Mouse (Mus musculus) forebrain, embryonic 16.5 days (tissue): ENCODE results near the gene Hdac11. TPM values are rescaled to one million over a fixed set of nuclear protein-coding genes. Genes with fewer than 3 reads are reported as not detected.
"Not testable (repeated sequence)": the region's sequence is repeated elsewhere in the genome, so short reads cannot be mapped to it uniquely, and the experiment has no call there.

Experiments
- ATAC-seq: fragments of 200-750 bp; cut with Nextera tagmentation; 2 replicates; pipeline ENCODE4 v1.8.0; 2017; ENCODE audit warnings: mild to moderate bottlenecking, moderate library complexity
- H3K27ac ChIP-seq: fragments of 300-500 bp; sonication (generic); 2 replicates; pipeline ENCODE4 v1.5.1; 2014; ENCODE audit warnings: low read length, control low read depth
- H3K27me3 ChIP-seq: fragments of 300-500 bp; sonication (generic); replicated peaks from 2 replicates; pipeline ENCODE4 v1.6.1; 2014; ENCODE audit warnings: low read length; ENCODE audit not compliant: control insufficient read depth, insufficient read depth
- H3K36me3 ChIP-seq: fragments of 300-500 bp; sonication (generic); 2 replicates; pipeline ENCODE4 v1.6.1; 2014; ENCODE audit not compliant: control insufficient read depth, insufficient read depth
- H3K4me1 ChIP-seq: fragments of 300-500 bp; sonication (generic); replicated peaks from 2 replicates; pipeline ENCODE4 v1.6.1; 2014; ENCODE audit warnings: low read length; ENCODE audit not compliant: control insufficient read depth, insufficient read depth
- H3K4me2 ChIP-seq: fragments of 300-500 bp; sonication (generic); 2 replicates; pipeline ENCODE4 v1.6.1; 2014; ENCODE audit warnings: mild to moderate bottlenecking, low read length, control low read depth
- H3K4me3 ChIP-seq: fragments of 300-500 bp; sonication (generic); replicated peaks from 2 replicates; pipeline ENCODE4 v1.5.1; 2014; ENCODE audit warnings: mild to moderate bottlenecking, low read length, control low read depth
- H3K9ac ChIP-seq: fragments of 300-500 bp; sonication (generic); replicated peaks from 2 replicates; pipeline ENCODE4 v1.6.1; 2014; ENCODE audit warnings: low read depth, low read length, control low read depth
- H3K9me3 ChIP-seq: fragments of 300-500 bp; sonication (generic); 2 replicates; pipeline ENCODE4 v1.6.1; 2016; ENCODE audit warnings: low read length; ENCODE audit not compliant: control insufficient read depth
- WGBS: fragments of 180-500 bp; shearing (Covaris S2); extraction: QIAGEN DNeasy Blood & Tissue Kit; methylation state at CpG from one replicate; pipeline ENCODE4 v1.1.7; 2014; 5-methylcytosine and 5-hydroxymethylcytosine counted together
- polyA plus RNA-seq: library from polyadenylated mRNA; unstranded; fragments of >200 nt; fragmentation: Nextera tagmentation; extraction: Ambion mirVana; gene quantifications from 2 replicates; pipeline ENCODE4 v1.2.1, GENCODE M21; 2015

Gene Hdac11
- polyA plus RNA-seq, 1 experiment from 2014 or later, result 30.7 TPM

- Histone ChIP-seq H3K4me3 (no peak overlapping the region), H3K4me1 (peaks cover 11% of the 10 kb centered on the region), H3K36me3 (no peaks in the 10 kb centered on the region), H3K9me3 (no peaks in the 10 kb centered on the region), H3K4me2 (no peak overlapping the region), H3K27me3 (no peaks in the 10 kb centered on the region), H3K27ac (no peak overlapping the region), H3K9ac (no peak overlapping the region)
- ATAC-seq, result no peak
- 72% methylated on average over 3 of the region's 3 CpGs for WGBS
These were observed 48.9 kb downstream of the Hdac11 start for GRCm38 (mm10) chr6:91205346-91205745.

- Histone ChIP-seq H3K9me3 (no peaks in the 10 kb centered on the region), H3K27me3 (no peaks in the 10 kb centered on the region), H3K4me1 (peaks cover 7% of the 10 kb centered on the region), H3K36me3 (no peaks in the 10 kb centered on the region), H3K9ac (no peak overlapping the region), H3K4me2 (no peak overlapping the region), H3K4me3 (no peak overlapping the region), H3K27ac (no peak overlapping the region)
- 80% methylated on average over 5 of the region's 5 CpGs for WGBS
- no peak for ATAC-seq
These were observed 49.3 kb downstream of the Hdac11 start for GRCm38 (mm10) chr6:91205791-91206190.

GRCm38 (mm10) chr6:91207491-91207890 lies 51.0 kb downstream of the Hdac11 start:
- Histone ChIP-seq H3K27ac (no peak overlapping the region), H3K9ac (no peak overlapping the region)
- no peak for ATAC-seq

GRCm38 (mm10) chr6:91209780-91210179 lies 53.3 kb downstream of the Hdac11 start:
- no peak for ATAC-seq
- Histone ChIP-seq H3K27ac (no peak overlapping the region), H3K9ac (no peak overlapping the region), H3K36me3 (no peaks in the 10 kb centered on the region), H3K4me2 (no peak overlapping the region), H3K4me1 (peaks cover 11% of the 10 kb centered on the region), H3K9me3 (no peaks in the 10 kb centered on the region), H3K27me3 (no peaks in the 10 kb centered on the region), H3K4me3 (no peak overlapping the region)
- 9% methylated on average over 2 of the region's 2 CpGs for WGBS

More at GRCm38 (mm10) chr6:91207491-91207890, 51.0 kb downstream of the Hdac11 start:
- H3K4me3 ChIP-seq, result no peak overlapping the region
- 64% methylated on average over 3 of the region's 3 CpGs for WGBS
- H3K4me1 ChIP-seq, result 0 out of 2 replicates have a peak, but pooled peaks cover 2% of the 10 kb centered on the region
- H3K4me2 ChIP-seq, result no peak overlapping the region
- H3K9me3 ChIP-seq, result no peaks in the 10 kb centered on the region
- no peaks in the 10 kb centered on the region for H3K27me3 ChIP-seq
- no peaks in the 10 kb centered on the region for H3K36me3 ChIP-seq

GRCm38 (mm10) chr6:91210852-91211251 lies 54.4 kb downstream of the Hdac11 start:
- ATAC-seq, result no peak

GRCm38 (mm10) chr6:91212155-91212554 lies 55.7 kb downstream of the Hdac11 start, which contains the start of gene Fbln2:
Gene Fbln2 (plus strand): TSS chr6:91212455.
- H3K27ac ChIP-seq, H3K27me3 ChIP-seq, H3K9me3 ChIP-seq, H3K36me3 ChIP-seq, ATAC-seq: not testable (repeated sequence)
- peak within 1 kb of the TSS; percentile 45 for H3K9ac ChIP-seq
- H3K4me2 ChIP-seq, result peak within 1 kb of the TSS; percentile 60
- H3K4me3 ChIP-seq, result peak within 1 kb of the TSS; percentile 40
- peaks cover 11% of the 10 kb centered on the region for H3K4me1 ChIP-seq

More at GRCm38 (mm10) chr6:91210852-91211251, 54.4 kb downstream of the Hdac11 start:
- H3K9ac ChIP-seq, result no peak overlapping the region
- 81% methylated on average over 3 of the region's 3 CpGs for WGBS
- H3K36me3 ChIP-seq, result no peaks in the 10 kb centered on the region
- no peak overlapping the region for H3K4me3 ChIP-seq
- no peaks in the 10 kb centered on the region for H3K27me3 ChIP-seq
- H3K9me3 ChIP-seq, result no peaks in the 10 kb centered on the region
- peaks cover 11% of the 10 kb centered on the region for H3K4me1 ChIP-seq
- no peak overlapping the region for H3K27ac ChIP-seq
- H3K4me2 ChIP-seq, result no peak overlapping the region

- peak overlapping the region; percentile 60 for H3K4me2 ChIP-seq
- peak; percentile 87 for ATAC-seq
- no peaks in the 10 kb centered on the region for H3K27me3 ChIP-seq
- H3K36me3 ChIP-seq, result no peaks in the 10 kb centered on the region
- H3K4me3 ChIP-seq, result peak overlapping the region; percentile 40
- peaks cover 11% of the 10 kb centered on the region for H3K4me1 ChIP-seq
- peak overlapping the region; percentile 45 for H3K9ac ChIP-seq
- under 1% methylated on average over 29 of the region's 29 CpGs for WGBS
- no peaks in the 10 kb centered on the region for H3K9me3 ChIP-seq
- no peak overlapping the region for H3K27ac ChIP-seq
These were observed 56.1 kb downstream of the Hdac11 start for GRCm38 (mm10) chr6:91212571-91212970.

- H3K4me1 ChIP-seq, result peaks cover 17% of the 10 kb centered on the region
- no peaks in the 10 kb centered on the region for H3K27me3 ChIP-seq
- H3K4me3 ChIP-seq, result peak overlapping the region; percentile 40
- no peak; the same call in 1 of the 2 replicates for ATAC-seq
- no peaks in the 10 kb centered on the region for H3K9me3 ChIP-seq
- H3K9ac ChIP-seq, result no peak overlapping the region
- peak overlapping the region; percentile 60 for H3K4me2 ChIP-seq
- 53% methylated on average over 21 of the region's 21 CpGs for WGBS
- no peak overlapping the region for H3K27ac ChIP-seq
- H3K36me3 ChIP-seq, result no peaks in the 10 kb centered on the region
These were observed 57.1 kb downstream of the Hdac11 start for GRCm38 (mm10) chr6:91213287-91214218.

GRCm38 (mm10) chr6:91215454-91215853 lies 59.0 kb downstream of the Hdac11 start:
- ATAC-seq, result no peak
- 63% methylated on average over 1 of the region's 1 CpGs for WGBS

More at GRCm38 (mm10) chr6:91215454-91215853, 59.0 kb downstream of the Hdac11 start:
- H3K36me3 ChIP-seq, result no peaks in the 10 kb centered on the region
- peaks cover 27% of the 10 kb centered on the region for H3K4me1 ChIP-seq
- no peak overlapping the region for H3K4me2 ChIP-seq
- H3K9ac ChIP-seq, result no peak overlapping the region
- no peak overlapping the region for H3K27ac ChIP-seq
- H3K9me3 ChIP-seq, result no peaks in the 10 kb centered on the region
- no peak overlapping the region for H3K4me3 ChIP-seq
- H3K27me3 ChIP-seq, result no peaks in the 10 kb centered on the region
